Mouse (Mus musculus) intestine, postnatal 0 days (tissue): ENCODE data around the gene Morc3. TPM values are rescaled to one million over a fixed set of nuclear protein-coding genes. Genes with fewer than 3 reads are reported as not detected.

Source experiments
- ATAC-seq: fragments of 200-750 bp; cut with Nextera tagmentation; 2 replicates; pipeline ENCODE4 v1.8.0; 2017; ENCODE audit warnings: mild to moderate bottlenecking, moderate TSS enrichment, moderate library complexity
- H3K27ac ChIP-seq: fragments of 300-500 bp; sonication (generic); 2 replicates; pipeline ENCODE4 v1.5.1; 2014; ENCODE audit warnings: mild to moderate bottlenecking, low read depth, low read length, moderate library complexity
- H3K27me3 ChIP-seq: fragments of 300-500 bp; sonication (generic); replicated peaks from 2 replicates; pipeline ENCODE4 v1.6.1; 2014; ENCODE audit warnings: low read length, mixed read lengths; ENCODE audit not compliant: control insufficient read depth, insufficient read depth
- H3K36me3 ChIP-seq: fragments of 300-500 bp; sonication (generic); 2 replicates; pipeline ENCODE4 v1.6.1; 2014; ENCODE audit warnings: mild to moderate bottlenecking, moderate library complexity; ENCODE audit not compliant: control insufficient read depth, insufficient read depth
- H3K4me1 ChIP-seq: fragments of 300-500 bp; sonication (generic); replicated peaks from 2 replicates; pipeline ENCODE4 v1.6.1; 2014; ENCODE audit warnings: antibody characterized with exemption, low read length, mixed read lengths; ENCODE audit not compliant: control insufficient read depth, insufficient read depth
- H3K4me2 ChIP-seq: fragments of 300-500 bp; sonication (generic); replicated peaks from 2 replicates; pipeline ENCODE4 v1.6.1; 2014; ENCODE audit warnings: low read depth, mild to moderate bottlenecking, moderate library complexity
- H3K4me3 ChIP-seq: fragments of 300-500 bp; sonication (generic); 2 replicates; pipeline ENCODE4 v1.5.1; 2014; ENCODE audit warnings: low read depth, low read length
- H3K9ac ChIP-seq: fragments of 300-500 bp; sonication (generic); 2 replicates; pipeline ENCODE4 v1.6.1; 2014; ENCODE audit warnings: mild to moderate bottlenecking, low read depth, low read length
- H3K9me3 ChIP-seq: fragments of 300-500 bp; sonication (generic); 2 replicates; pipeline ENCODE4 v1.6.1; 2016; ENCODE audit warnings: mixed run types; ENCODE audit not compliant: control insufficient read depth
- CTCF ChIP-seq: sonication (generic); IDR thresholded peaks from 2 replicates; pipeline ENCODE4 v1.5.1; 2016; ENCODE audit warnings: low read depth, mild to moderate bottlenecking, control low read depth, antibody characterized with exemption, moderate library complexity
- WGBS: fragments of 180-500 bp; shearing (Covaris S2); extraction: QIAGEN DNeasy Blood & Tissue Kit; methylation state at CpG from one replicate; pipeline ENCODE4 v1.1.7; 2014; 5-methylcytosine and 5-hydroxymethylcytosine counted together
- polyA plus RNA-seq: library from polyadenylated mRNA; unstranded; fragments of >200 nt; fragmentation: Nextera tagmentation; extraction: Ambion mirVana; gene quantifications from 2 replicates; pipeline ENCODE4 v1.2.1, GENCODE M21; 2015

Gene Morc3
- polyA plus RNA-seq, 1 experiment from 2014 or later, result 15.5 TPM

GRCm38 (mm10) chr16:93907761-93908160 lies 75.8 kb downstream of the Morc3 start:
- Histone ChIP-seq H3K27ac (no peak overlapping the region), H3K4me2 (no peak overlapping the region), H3K4me1 (no peaks in the 10 kb centered on the region; the same call in 1 of the 2 replicates), H3K36me3 (peaks cover 1% of the 10 kb centered on the region; the same call in 1 of the 2 replicates), H3K27me3 (no peaks in the 10 kb centered on the region), H3K9me3 (no peaks in the 10 kb centered on the region), H3K9ac (no peak overlapping the region), H3K4me3 (no peak overlapping the region)
- TF ChIP-seq CTCF, result no peak
- 58% methylated on average over 5 of the region's 5 CpGs for WGBS
- no peak for ATAC-seq

GRCm38 (mm10) chr16:93908196-93908595 lies 76.3 kb downstream of the Morc3 start:
- no peak overlapping the region for H3K27ac ChIP-seq
- no peaks in the 10 kb centered on the region; the same call in 1 of the 2 replicates for H3K36me3 ChIP-seq
- no peak overlapping the region for H3K9ac ChIP-seq
- ATAC-seq, result no peak
- no peaks in the 10 kb centered on the region for H3K27me3 ChIP-seq
- H3K4me3 ChIP-seq, result no peak overlapping the region
- TF ChIP-seq CTCF, result no peak
- no peaks in the 10 kb centered on the region for H3K9me3 ChIP-seq
- 88% methylated on average over 8 of the region's 8 CpGs for WGBS
- H3K4me1 ChIP-seq, result no peaks in the 10 kb centered on the region; the same call in 1 of the 2 replicates
- H3K4me2 ChIP-seq, result no peak overlapping the region

GRCm38 (mm10) chr16:93909936-93910335 lies 78.0 kb downstream of the Morc3 start:
- Histone ChIP-seq H3K9me3 (no peaks in the 10 kb centered on the region), H3K4me3 (no peak overlapping the region), H3K9ac (no peak overlapping the region), H3K27me3 (no peaks in the 10 kb centered on the region), H3K4me2 (no peak overlapping the region), H3K36me3 (no peaks in the 10 kb centered on the region; the same call in 1 of the 2 replicates), H3K4me1 (peaks cover 3% of the 10 kb centered on the region; the same call in 1 of the 2 replicates), H3K27ac (no peak overlapping the region)
- 75% methylated on average over 3 of the region's 3 CpGs for WGBS
- no peak for ATAC-seq
- TF ChIP-seq CTCF, result no peak

- Histone ChIP-seq H3K4me1 (peaks cover 3% of the 10 kb centered on the region; the same call in 1 of the 2 replicates), H3K27me3 (no peaks in the 10 kb centered on the region), H3K9me3 (no peaks in the 10 kb centered on the region), H3K4me2 (peak overlapping the region; percentile 39; the same call in 1 of the 2 replicates), H3K27ac (no peak overlapping the region), H3K36me3 (no peaks in the 10 kb centered on the region), H3K9ac (no peak overlapping the region), H3K4me3 (no peak overlapping the region)
- no peak for TF ChIP-seq CTCF
- WGBS, result 40% methylated on average over 28 of the region's 28 CpGs
- peak; percentile 16; the same call in 1 of the 2 replicates for ATAC-seq
These were observed 79.1 kb downstream of the Morc3 start for GRCm38 (mm10) chr16:93910735-93911665.

- Histone ChIP-seq H3K4me2 (no peak overlapping the region), H3K9ac (no peak overlapping the region), H3K36me3 (no peaks in the 10 kb centered on the region), H3K4me1 (peaks cover 3% of the 10 kb centered on the region; the same call in 1 of the 2 replicates), H3K9me3 (no peaks in the 10 kb centered on the region), H3K27me3 (no peaks in the 10 kb centered on the region), H3K27ac (no peak overlapping the region), H3K4me3 (no peak overlapping the region)
- no peak for TF ChIP-seq CTCF
- 0 out of 2 replicates have a peak, but pooled peaks have one; percentile 29 for ATAC-seq
- WGBS, result 27% methylated on average over 5 of the region's 5 CpGs
These were observed 80.2 kb downstream of the Morc3 start for GRCm38 (mm10) chr16:93912158-93912557.

GRCm38 (mm10) chr16:93912808-93913207 lies 80.9 kb downstream of the Morc3 start:
- no peak overlapping the region for H3K4me3 ChIP-seq
- ATAC-seq, result no peak
- no peaks in the 10 kb centered on the region for H3K36me3 ChIP-seq
- no peak for TF ChIP-seq CTCF
- no peak overlapping the region for H3K27ac ChIP-seq
- WGBS, result 55% methylated on average over 3 of the region's 3 CpGs
- no peak overlapping the region for H3K9ac ChIP-seq
- no peak overlapping the region for H3K4me2 ChIP-seq
- H3K4me1 ChIP-seq, result peaks cover 3% of the 10 kb centered on the region; the same call in 1 of the 2 replicates
- no peaks in the 10 kb centered on the region for H3K9me3 ChIP-seq
- H3K27me3 ChIP-seq, result no peaks in the 10 kb centered on the region
